Mouse (Mus musculus) layer of hippocampus, postnatal 14 days (tissue): ENCODE results near the gene Trim50. TPM values are rescaled to one million over a fixed set of nuclear protein-coding genes. Genes with fewer than 3 reads are reported as not detected.

Source experiments
- microRNA-seq, 2 experiments: library from miRNA; unstranded; fragments of <30 nt; microRNA quantifications; one replicate each; pipeline ENCODE4 v1.2.0; 2021
- total RNA-seq, 2 experiments: library from RNA; stranded (reverse); gene quantifications; 2 replicates each; pipeline ENCODE4 v1.2.3; 2021

The Trim50 gene
- total RNA-seq, 2 experiments from 2014 or later, result not detected

Small RNA genes within 50 kb of the gene (microRNA-seq; reads per million reads assigned to microRNA genes)
- gene Mir7033, result 2.3 to 3.4 reads per million in 2 experiments

Other genes starting within 250 kb of the Trim50 start
- gene Tbl2, start 203.6 kb upstream of the Trim50 start, total RNA-seq, result 10 to 100 TPM; 24.5 to 26.2 TPM
- 10 to 100 TPM; 34.1 to 38.3 TPM for gene Bcl7b, start 185.0 kb upstream of the Trim50 start, total RNA-seq
- 10 to 100 TPM; 54.6 to 55.2 TPM for gene Baz1b, start 166.0 kb upstream of the Trim50 start, total RNA-seq
- 10 to 100 TPM; 11.0 to 12.3 TPM for gene Fzd9, start 102.1 kb upstream of the Trim50 start, total RNA-seq
- gene Fkbp6, start 3.3 kb upstream of the Trim50 start, total RNA-seq, result not detected
- gene Nsun5, start 16.7 kb downstream of the Trim50 start, total RNA-seq, result 10 to 100 TPM; 18.8 to 23.9 TPM
- 10 to 100 TPM; 46.1 to 48.1 TPM for gene Pom121, start 41.3 kb downstream of the Trim50 start, total RNA-seq
- gene Hip1, start 191.8 kb downstream of the Trim50 start, total RNA-seq, result 10 to 100 TPM; 56.1 to 62.6 TPM
- gene Ccl26, start 210.3 kb downstream of the Trim50 start, total RNA-seq, result not detected
- under 1 TPM in 1 of 2 experiments, not detected in 1; 0.44 TPM for gene Ccl24, start 219.8 kb downstream of the Trim50 start, total RNA-seq